Mouse (Mus musculus): Measurements from ENCODE around the gene Rps27a. TPM values are rescaled to one million over a fixed set of nuclear protein-coding genes. Genes with fewer than 3 reads are reported as not detected.

The Rps27a gene
- total RNA-seq (2014; rRNA removed; ENCODE audit: low replicate concordance), result 334 and 502 TPM in 2 replicates
- 550 and 571 TPM in 2 replicates for polyA plus RNA-seq (2015; fragmentation: Nextera tagmentation; extraction: Ambion mirVana)

DNA sequence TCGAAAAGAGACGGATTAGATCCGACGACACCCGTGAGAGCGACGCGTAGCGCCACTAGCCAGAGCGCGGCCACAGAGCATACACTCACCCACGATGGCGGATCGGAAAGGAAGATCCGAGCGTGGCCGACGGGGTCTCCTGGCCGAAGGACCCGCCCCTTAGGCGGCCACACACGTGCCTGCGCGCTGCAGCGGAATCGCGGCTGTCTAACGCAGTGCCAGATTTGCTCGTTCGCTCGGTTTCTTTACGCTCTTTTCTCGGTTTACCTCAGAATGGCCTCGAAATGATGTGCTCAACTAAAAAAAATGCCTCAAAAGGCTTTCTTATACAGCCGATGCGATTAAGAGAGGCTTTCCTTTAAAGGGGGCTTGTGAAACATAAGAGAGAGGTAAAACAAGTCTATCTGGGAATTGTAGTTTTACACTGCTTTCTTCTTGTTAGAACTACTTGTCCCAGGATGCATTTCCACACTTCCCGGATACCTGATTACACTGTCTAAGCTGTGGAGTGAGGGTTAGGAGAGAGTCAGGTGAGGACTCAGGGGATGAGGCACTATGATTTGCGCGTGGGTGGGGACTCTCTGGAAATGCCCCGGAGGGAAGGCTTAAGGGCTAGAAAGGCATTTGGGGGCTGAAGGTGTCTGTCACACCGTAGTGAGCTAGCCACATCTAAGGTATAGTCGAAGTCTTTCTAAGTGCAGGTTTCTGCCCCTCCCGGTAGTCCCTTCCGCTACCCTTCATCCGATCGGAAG, at the start of gene Rps27a, which contains the start of gene Clhc1:
Gene Rps27a (minus strand): TSS at position 358 of the 752 bp plus-strand sequence.
Gene Clhc1 (plus strand): TSS at position 199 of the 752 bp plus-strand sequence.
- Histone ChIP-seq H3K4me1 (ENCODE audit: control insufficient read depth, insufficient read depth) (peaks cover 11% of the 10 kb centered on the region; the same call in 1 of the 2 replicates), H3K27me3 (ENCODE audit: control insufficient read depth, insufficient read depth, low read length) (no peaks in the 10 kb centered on the region), H3K9me3 (replicated peaks; ENCODE audit: control insufficient read depth, low read length) (no peaks in the 10 kb centered on the region), H3K4me2 (ENCODE audit: low read depth, low read length) (peak within 1 kb of the TSS; percentile 92), H3K27ac (ENCODE audit: low read depth) (peak within 1 kb of the TSS; percentile 76), H3K36me3 (replicated peaks; ENCODE audit: control insufficient read depth, insufficient read depth, low read length) (peaks cover 26% of the 10 kb centered on the region), H3K9ac (replicated peaks; ENCODE audit: low read depth, low read length) (peak within 1 kb of the TSS; percentile 93), H3K4me3 (ENCODE audit: low read depth, low read length) (peak within 1 kb of the TSS; percentile 93)
- 0% methylated on average over 46 of the region's 46 CpGs for WGBS
- peak; percentile 88 for TF ChIP-seq EP300 (IDR thresholded peaks at IDR 0.05; ENCODE audit: low read depth)
- TF ChIP-seq CTCF (IDR thresholded peaks at IDR 0.05; ENCODE audit: low read depth), result no peak
- peak; percentile 97 for DNase-seq (ENCODE audit: low spot score)
- ATAC-seq (ENCODE audit: insufficient read depth, low read depth), result peak; percentile 96

DNA sequence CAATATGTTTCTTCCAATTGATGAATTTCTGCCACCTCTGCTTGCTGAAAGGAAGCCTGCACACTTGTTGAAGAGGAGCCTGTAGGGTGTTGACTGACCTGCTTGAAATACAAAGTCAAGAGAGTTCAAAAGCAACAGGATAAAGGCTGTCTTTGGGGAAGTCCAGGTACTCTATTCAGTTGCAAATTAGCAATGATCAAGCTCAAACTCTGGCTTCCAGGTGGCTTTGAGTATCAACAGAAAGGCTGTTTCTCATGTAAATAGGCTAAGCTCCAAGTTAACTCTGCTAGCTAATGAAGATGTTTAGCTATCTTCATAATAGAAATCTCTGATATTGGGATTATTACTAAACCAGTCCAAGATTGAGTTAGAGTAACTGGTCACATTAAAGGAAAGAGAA, 49.2 kb upstream of the Rps27a start:
- Histone ChIP-seq H3K4me2 (ENCODE audit: low read depth, low read length) (no peak overlapping the region), H3K27me3 (ENCODE audit: control insufficient read depth, insufficient read depth, low read length) (no peaks in the 10 kb centered on the region), H3K4me3 (ENCODE audit: low read depth, low read length) (no peak overlapping the region), H3K9me3 (replicated peaks; ENCODE audit: control insufficient read depth, low read length) (no peaks in the 10 kb centered on the region), H3K9ac (replicated peaks; ENCODE audit: low read depth, low read length) (no peak overlapping the region), H3K36me3 (replicated peaks; ENCODE audit: control insufficient read depth, insufficient read depth, low read length) (no peaks in the 10 kb centered on the region), H3K4me1 (ENCODE audit: control insufficient read depth, insufficient read depth) (no peaks in the 10 kb centered on the region), H3K27ac (ENCODE audit: low read depth) (no peak overlapping the region)
- ATAC-seq (ENCODE audit: insufficient read depth, low read depth) (no peak), DNase-seq (ENCODE audit: low spot score) (no peak)
- TF ChIP-seq EP300 (IDR thresholded peaks at IDR 0.05; ENCODE audit: low read depth) (no peak), CTCF (IDR thresholded peaks at IDR 0.05; ENCODE audit: low read depth) (no peak)

DNA sequence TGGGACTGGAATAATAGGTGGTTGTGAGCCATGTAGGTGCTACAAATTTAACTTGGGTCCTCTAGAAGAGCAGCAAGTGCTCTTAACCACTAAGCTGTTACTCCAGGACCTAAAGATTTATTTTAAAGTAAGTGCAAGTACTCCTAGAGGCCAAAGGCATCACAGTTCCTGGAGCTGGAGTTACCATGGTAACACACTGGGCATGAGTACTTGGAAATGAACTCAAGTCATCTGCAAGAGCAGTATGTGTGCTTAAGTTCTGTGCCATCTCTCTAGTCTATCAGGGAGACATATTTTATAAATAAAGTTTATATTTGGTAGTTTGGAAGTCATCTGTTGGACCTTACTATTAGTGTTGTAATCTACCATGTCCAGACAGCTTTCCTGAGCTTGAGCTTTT, 47.3 kb upstream of the Rps27a start:
- DNase-seq (ENCODE audit: low spot score) (no peak), ATAC-seq (ENCODE audit: insufficient read depth, low read depth) (no peak)
- no peak overlapping the region for H3K4me2 ChIP-seq (ENCODE audit: low read depth, low read length)
- H3K27ac ChIP-seq (ENCODE audit: low read depth), result no peak overlapping the region
- H3K9ac ChIP-seq (replicated peaks; ENCODE audit: low read depth, low read length), result no peak overlapping the region
- H3K27me3 ChIP-seq (ENCODE audit: control insufficient read depth, insufficient read depth, low read length), result no peaks in the 10 kb centered on the region
- H3K36me3 ChIP-seq (replicated peaks; ENCODE audit: control insufficient read depth, insufficient read depth, low read length), result no peaks in the 10 kb centered on the region
- TF ChIP-seq EP300 (IDR thresholded peaks at IDR 0.05; ENCODE audit: low read depth), result no peak
- no peak for TF ChIP-seq CTCF (IDR thresholded peaks at IDR 0.05; ENCODE audit: low read depth)
- H3K4me1 ChIP-seq (ENCODE audit: control insufficient read depth, insufficient read depth), result no peaks in the 10 kb centered on the region
- H3K9me3 ChIP-seq (replicated peaks; ENCODE audit: control insufficient read depth, low read length), result no peaks in the 10 kb centered on the region
- H3K4me3 ChIP-seq (ENCODE audit: low read depth, low read length), result no peak overlapping the region

GRCm38 (mm10) chr11:29579610-29580009, 31.7 kb upstream of the Rps27a start:
- H3K27me3 ChIP-seq (ENCODE audit: control insufficient read depth, insufficient read depth, low read length), result no peaks in the 10 kb centered on the region
- no peaks in the 10 kb centered on the region for H3K4me1 ChIP-seq (ENCODE audit: control insufficient read depth, insufficient read depth)
- no peak for ATAC-seq (ENCODE audit: insufficient read depth, low read depth)
- no peaks in the 10 kb centered on the region for H3K36me3 ChIP-seq (replicated peaks; ENCODE audit: control insufficient read depth, insufficient read depth, low read length)
- DNase-seq (ENCODE audit: low spot score), result no peak
- TF ChIP-seq CTCF (IDR thresholded peaks at IDR 0.05; ENCODE audit: low read depth) (peak; percentile 57), EP300 (IDR thresholded peaks at IDR 0.05; ENCODE audit: low read depth) (no peak)
- H3K9me3 ChIP-seq (replicated peaks; ENCODE audit: control insufficient read depth, low read length), result 0 out of 2 replicates have a peak, but pooled peaks cover 4% of the 10 kb centered on the region
- no peak overlapping the region for H3K27ac ChIP-seq (ENCODE audit: low read depth)
- no peak overlapping the region for H3K4me3 ChIP-seq (ENCODE audit: low read depth, low read length)
- H3K9ac ChIP-seq (replicated peaks; ENCODE audit: low read depth, low read length), result no peak overlapping the region
- no peak overlapping the region for H3K4me2 ChIP-seq (ENCODE audit: low read depth, low read length)

DNA sequence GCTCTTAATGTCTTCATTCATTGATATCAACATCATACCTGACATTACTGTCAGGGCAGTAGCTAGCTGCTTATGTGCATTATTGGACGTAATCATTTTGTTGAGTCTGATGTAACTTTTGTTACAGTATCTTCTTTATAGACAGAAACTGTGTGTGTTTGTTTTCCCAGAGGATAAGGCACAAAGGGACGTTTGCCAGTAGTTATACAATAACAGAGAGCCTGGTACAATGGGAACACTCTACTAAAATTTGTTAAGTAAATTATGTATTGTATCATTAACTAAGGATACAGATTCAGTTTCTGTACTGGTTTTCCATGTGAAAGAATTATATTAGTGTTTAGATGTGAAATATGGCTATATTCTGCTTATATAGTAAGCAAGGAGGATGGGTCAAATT, 24.7 kb upstream of the Rps27a start:
- ATAC-seq (ENCODE audit: insufficient read depth, low read depth), result no peak
- 67% methylated on average over 2 of the region's 2 CpGs for WGBS

More for the DNA sequence above, 24.7 kb upstream of the Rps27a start:
- Histone ChIP-seq H3K9ac (replicated peaks; ENCODE audit: low read depth, low read length) (no peak overlapping the region), H3K27ac (ENCODE audit: low read depth) (no peak overlapping the region), H3K9me3 (replicated peaks; ENCODE audit: control insufficient read depth, low read length) (no peaks in the 10 kb centered on the region), H3K4me2 (ENCODE audit: low read depth, low read length) (no peak overlapping the region), H3K36me3 (replicated peaks; ENCODE audit: control insufficient read depth, insufficient read depth, low read length) (no peaks in the 10 kb centered on the region), H3K27me3 (ENCODE audit: control insufficient read depth, insufficient read depth, low read length) (no peaks in the 10 kb centered on the region), H3K4me1 (ENCODE audit: control insufficient read depth, insufficient read depth) (no peaks in the 10 kb centered on the region), H3K4me3 (ENCODE audit: low read depth, low read length) (no peak overlapping the region)
- DNase-seq (ENCODE audit: low spot score), result no peak
- TF ChIP-seq CTCF (IDR thresholded peaks at IDR 0.05; ENCODE audit: low read depth) (no peak), EP300 (IDR thresholded peaks at IDR 0.05; ENCODE audit: low read depth) (no peak)
